Mouse (Mus musculus) layer of hippocampus, adult 2 months (tissue): ENCODE measurements at regions not wholly inside any gene's neighbourhood (a gene's known extent, or its start where the extent isn't known, plus 50 kb on each side); places are given as distances from the start of the nearest gene placed in this dataset.

ENCODE experiments used
- DNase-seq, 2 experiments: peaks; one replicate each; pipeline ENCODE4 v3.0.0; 2022; ENCODE audit warnings: low spot score in 2 of 2
- H3K27ac ChIP-seq: fragments of 200-600 bp; 2 replicates; pipeline ENCODE4 v1.8.1; 2022
- H3K4me3 ChIP-seq: fragments of 200-600 bp; 2 replicates; pipeline ENCODE4 v1.8.1; 2022; ENCODE audit warnings: mild to moderate bottlenecking
- CTCF ChIP-seq: fragments of 200-600 bp; conservative IDR thresholded peaks from 2 replicates; pipeline ENCODE4 v1.8.1; 2022; ENCODE audit warnings: antibody characterized with exemption, mild to moderate bottlenecking, moderate library complexity

DNA sequence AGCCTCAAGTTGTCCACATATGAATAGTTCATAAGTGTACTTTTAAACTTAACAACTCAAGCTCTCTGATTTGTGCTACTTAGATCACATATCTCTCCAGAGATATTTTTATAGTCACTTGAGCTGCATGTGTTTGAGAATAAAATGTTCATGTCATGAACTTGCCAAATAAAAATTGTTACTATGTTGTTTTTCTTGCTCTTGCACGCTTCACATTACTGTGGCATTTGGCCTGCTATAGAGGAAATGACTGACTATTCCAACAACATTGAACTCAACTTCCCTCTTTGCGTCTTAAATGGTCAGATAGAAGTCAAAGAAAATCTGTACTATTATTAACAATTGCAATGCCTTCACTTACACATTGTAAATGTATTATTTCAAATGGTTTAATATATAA is 582.1 kb upstream of the Stxbp6 start:
- no peak for DNase-seq
- Histone ChIP-seq H3K27ac (no peak overlapping the region), H3K4me3 (no peak overlapping the region)
- no peak for TF ChIP-seq CTCF

DNA sequence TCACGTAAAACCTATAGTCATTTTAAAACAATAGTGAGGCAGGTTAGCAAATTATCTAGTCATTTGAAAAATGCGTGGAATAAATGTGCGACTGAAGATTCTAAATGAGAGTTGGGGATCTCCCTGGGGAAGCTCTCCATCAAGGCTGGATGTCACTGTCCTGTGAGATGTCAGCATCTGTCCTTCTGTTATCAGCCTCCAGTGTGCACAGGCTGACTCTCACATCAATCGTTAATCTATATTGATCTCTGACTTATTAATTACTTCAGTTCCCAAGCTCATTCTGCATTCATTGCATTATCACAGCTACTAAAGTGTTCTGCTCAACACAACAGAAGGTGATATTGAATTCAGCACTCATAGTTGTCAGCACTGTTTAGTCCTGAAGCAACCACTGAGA is 574.1 kb upstream of the Stxbp6 start:
- DNase-seq = no peak
- TF ChIP-seq CTCF = no peak
- no peak overlapping the region for H3K4me3 ChIP-seq

DNA sequence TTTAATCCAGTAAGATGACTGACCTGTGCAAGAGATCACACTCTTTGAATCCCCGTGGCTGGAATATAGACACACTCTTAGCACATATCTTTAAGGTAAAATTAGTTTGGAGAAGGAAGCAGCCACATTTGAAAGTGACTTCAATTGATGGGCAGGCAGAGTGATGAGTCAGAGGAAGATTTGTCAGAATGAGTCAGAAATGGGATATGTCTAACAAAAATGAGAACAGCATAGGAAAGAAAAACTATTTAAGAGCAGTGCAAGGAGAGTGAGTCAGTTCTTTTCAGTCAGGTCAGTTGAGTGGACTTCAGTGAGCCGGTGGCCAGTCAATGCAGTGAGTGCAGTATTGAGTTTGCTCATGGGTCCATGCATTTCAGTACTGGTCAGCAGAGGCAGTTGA is 569.7 kb upstream of the Stxbp6 start:
- no peak overlapping the region for H3K4me3 ChIP-seq

More for the DNA sequence above, 574.1 kb upstream of the Stxbp6 start:
- H3K27ac ChIP-seq = no peak overlapping the region

DNA sequence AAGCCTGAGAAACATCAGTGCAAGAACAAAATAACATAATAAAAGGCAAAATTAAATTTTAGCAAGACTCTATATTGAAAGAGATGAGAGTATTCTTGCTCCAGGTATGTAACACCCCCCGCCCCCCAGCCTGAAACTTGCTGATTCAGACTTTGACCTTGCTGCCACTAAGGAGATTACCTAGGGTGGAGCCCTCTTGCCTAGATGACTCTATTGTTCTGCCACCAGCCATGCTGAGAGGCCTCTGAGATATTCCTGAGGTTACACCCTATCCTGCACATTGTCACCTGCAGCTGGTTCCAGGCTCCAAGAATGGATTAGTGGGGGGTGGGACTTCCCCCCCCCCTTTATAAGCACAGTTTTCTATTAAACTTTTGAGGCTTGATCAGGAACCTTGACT is 548.3 kb upstream of the Stxbp6 start:
- H3K4me3 ChIP-seq = no peak overlapping the region
- TF ChIP-seq CTCF = no peak
- H3K27ac ChIP-seq = no peak overlapping the region
- DNase-seq = no peak

More for the DNA sequence above, 569.7 kb upstream of the Stxbp6 start:
- TF ChIP-seq CTCF = no peak
- H3K27ac ChIP-seq = no peak overlapping the region
- no peak for DNase-seq

DNA sequence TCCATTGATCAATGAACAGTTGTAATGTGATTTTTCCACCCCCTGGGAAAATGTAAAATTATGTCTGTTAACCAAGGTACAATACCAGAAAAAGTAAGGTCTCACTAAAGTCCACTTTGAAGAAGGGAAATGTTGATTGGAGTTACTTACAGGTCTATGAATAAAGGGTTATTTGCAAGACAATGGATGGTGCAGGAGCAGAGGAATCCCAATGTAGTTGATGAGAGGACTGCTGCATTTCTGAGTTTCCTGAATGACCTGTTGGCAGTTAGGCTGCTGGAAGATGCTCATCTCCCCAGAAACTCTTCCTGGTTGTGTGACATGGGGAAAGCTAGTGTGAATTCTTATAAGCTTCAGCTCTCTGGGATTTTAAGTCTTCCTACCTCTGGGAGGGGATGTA is 545.5 kb upstream of the Stxbp6 start:
- no peak for DNase-seq
- TF ChIP-seq CTCF = no peak

DNA sequence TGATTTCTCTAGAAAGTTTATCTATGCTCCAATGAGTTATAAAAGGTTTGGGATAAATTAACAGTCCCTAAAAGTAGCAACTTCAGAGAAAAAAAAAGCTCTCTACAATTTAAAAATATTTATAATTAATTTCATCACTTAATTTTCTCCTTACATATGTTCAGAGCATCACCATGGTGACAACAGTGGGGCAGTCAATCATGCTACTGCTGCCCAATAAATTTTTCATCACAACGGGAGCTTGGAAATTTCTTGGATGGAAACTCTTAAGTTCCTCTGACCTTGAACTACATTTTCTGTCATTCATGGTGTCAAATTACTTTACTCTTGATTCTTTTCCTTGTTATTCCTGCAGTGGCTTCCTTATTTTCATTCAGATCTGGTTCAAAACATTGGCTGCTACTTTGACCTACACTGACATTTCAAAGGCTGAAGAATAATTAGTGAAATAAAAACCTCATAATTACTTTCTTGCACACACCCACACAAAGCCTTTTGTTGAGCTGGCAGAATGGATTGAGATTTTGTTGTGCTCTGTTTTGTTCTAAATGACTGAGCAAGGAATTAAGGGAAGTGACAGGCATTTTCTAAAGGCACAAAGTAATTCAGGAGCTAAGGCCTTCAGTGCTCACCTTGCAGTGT is 540.1 kb upstream of the Stxbp6 start:
- no peak overlapping the region for H3K27ac ChIP-seq
- no peak for TF ChIP-seq CTCF
- no peak overlapping the region for H3K4me3 ChIP-seq
- DNase-seq = no peak

More for the DNA sequence above, 545.5 kb upstream of the Stxbp6 start:
- no peak overlapping the region for H3K4me3 ChIP-seq
- H3K27ac ChIP-seq = no peak overlapping the region

DNA sequence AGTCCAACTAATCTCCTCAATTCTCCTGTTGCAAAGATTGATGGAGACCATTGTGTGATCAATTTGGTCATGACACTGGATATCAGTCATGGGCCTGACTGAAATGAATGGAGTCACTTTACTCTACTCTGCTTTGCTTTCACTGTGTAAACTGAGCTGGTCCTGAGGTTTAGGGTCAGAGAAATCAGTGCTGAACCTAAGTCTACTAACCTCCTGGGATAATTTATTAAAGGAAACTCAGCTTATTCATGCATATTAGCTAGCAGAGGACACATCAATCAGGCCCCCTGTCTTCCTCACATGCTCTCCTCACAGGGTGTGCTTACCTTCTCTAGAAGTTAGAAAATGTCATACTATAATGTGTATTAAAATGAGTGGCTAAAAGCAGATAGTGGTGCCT is 539.6 kb upstream of the Stxbp6 start:
- Histone ChIP-seq H3K4me3 (no peak overlapping the region), H3K27ac (no peak overlapping the region)
- TF ChIP-seq CTCF = no peak
- DNase-seq = no peak

DNA sequence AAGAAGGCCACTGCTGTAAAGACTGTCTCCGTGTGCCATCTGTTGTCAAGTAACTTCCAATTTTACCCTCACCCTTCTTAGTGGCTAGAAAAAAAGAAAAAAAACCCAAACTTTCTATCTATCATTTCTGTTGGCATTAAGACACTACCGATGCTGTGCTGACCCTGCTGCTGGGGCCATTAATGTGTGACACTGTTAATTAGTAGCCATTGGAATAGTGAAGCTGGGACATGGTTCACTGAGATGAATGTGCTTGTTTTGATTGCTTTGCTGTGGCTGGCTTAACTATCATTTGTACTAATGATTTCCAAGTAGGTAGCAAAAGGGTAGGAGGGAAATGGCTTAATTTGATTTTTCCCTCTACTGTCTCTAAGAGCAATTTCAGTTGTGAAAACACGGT is 524.9 kb upstream of the Stxbp6 start:
- no peak overlapping the region for H3K27ac ChIP-seq
- no peak overlapping the region for H3K4me3 ChIP-seq
- no peak for TF ChIP-seq CTCF
- no peak for DNase-seq

DNA sequence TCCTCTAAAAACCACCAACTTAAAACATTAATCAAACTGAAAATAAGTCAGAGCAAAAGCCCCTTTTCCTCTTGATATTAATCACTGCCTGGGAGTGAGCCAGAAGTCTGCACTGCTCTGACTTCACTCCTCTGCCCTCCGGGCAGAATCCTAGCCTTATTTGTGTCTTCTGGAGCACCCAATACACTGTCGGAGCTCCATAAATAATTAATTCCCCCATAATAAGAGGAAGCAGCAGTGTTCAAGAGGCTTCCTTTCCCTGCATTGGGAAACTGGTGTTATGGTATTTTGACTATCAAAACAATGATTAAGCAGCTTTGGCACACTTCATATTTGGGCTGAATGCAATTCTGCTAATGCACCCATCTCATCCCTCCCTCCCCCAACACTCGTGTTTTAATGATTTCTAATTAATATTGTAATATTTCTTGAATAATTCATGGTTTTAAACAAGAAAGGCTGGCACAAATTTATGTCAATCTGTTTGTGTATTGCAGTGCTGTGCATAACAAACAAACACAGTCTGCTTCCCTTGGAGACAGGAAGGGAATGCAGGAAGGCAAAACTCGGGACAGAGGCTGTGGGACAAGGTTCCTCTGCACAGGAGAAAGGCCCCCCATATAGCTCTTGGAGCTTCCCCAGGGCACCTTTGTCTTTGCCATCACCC is 523.5 kb upstream of the Stxbp6 start:
- no peak for TF ChIP-seq CTCF
- H3K4me3 ChIP-seq = no peak overlapping the region
- DNase-seq = no peak
- no peak overlapping the region for H3K27ac ChIP-seq

DNA sequence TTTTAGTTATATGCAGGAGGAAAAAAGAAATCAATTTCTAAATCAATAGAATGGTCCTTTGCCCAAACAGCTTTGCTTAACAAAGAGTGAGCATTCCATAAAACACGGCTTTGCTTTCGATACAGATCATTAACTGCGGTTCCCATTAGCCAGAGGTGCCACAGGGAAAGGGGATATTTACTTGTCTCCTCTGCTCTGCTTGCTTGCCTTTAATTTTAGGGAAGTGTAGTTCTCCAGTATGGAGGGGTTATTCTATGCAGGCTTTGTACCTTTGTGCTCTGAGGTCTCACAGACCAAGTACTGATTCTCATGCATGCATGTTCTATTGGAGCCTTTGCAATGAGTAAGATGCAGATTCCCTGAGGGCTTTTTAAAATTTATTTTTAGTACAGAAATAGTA is 520.2 kb upstream of the Stxbp6 start:
- TF ChIP-seq CTCF = no peak
- H3K27ac ChIP-seq = no peak overlapping the region
- H3K4me3 ChIP-seq = no peak overlapping the region
- no peak for DNase-seq

DNA sequence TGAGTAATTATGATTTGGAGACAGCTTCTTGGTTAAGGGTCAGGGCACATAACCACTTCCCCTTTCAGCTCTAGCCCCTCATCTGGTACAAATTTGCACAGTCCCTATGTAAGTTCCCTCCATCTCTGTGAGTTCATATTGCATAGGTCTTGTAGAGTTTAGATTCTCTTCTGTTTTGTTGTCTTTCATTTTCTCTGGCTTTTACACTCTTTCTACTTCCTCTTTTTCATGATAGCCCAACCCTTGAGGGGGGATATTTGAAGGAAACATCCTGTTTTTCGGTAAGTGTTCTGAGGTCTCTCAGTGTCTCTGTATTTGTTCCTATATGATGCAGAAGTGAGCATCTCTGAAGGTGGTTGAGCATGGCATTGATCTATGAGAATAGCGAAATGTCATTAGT is 515.7 kb upstream of the Stxbp6 start:
- Histone ChIP-seq H3K4me3 (no peak overlapping the region), H3K27ac (no peak overlapping the region)
- DNase-seq = no peak
- no peak for TF ChIP-seq CTCF

DNA sequence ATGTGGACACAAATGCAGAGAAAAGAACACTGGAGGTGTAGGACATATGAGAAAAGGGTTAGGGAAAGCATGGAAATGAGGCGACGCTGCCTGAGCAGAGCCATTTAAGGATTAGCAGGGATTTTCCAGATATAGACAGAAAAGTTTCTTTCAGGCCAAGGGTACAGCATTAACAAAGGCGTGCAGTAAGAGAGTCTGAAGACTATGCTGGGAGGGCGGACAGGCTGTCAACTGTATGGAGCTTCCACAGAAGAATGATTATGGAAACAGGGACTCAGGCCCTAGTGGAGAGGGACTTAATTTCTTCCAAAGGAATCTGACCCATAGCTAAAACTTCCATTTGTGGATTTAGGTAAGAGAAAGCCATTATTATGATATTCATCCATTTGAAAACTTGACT is 511.3 kb upstream of the Stxbp6 start:
- DNase-seq = no peak
- Histone ChIP-seq H3K4me3 (no peak overlapping the region), H3K27ac (no peak overlapping the region)
- no peak for TF ChIP-seq CTCF

DNA sequence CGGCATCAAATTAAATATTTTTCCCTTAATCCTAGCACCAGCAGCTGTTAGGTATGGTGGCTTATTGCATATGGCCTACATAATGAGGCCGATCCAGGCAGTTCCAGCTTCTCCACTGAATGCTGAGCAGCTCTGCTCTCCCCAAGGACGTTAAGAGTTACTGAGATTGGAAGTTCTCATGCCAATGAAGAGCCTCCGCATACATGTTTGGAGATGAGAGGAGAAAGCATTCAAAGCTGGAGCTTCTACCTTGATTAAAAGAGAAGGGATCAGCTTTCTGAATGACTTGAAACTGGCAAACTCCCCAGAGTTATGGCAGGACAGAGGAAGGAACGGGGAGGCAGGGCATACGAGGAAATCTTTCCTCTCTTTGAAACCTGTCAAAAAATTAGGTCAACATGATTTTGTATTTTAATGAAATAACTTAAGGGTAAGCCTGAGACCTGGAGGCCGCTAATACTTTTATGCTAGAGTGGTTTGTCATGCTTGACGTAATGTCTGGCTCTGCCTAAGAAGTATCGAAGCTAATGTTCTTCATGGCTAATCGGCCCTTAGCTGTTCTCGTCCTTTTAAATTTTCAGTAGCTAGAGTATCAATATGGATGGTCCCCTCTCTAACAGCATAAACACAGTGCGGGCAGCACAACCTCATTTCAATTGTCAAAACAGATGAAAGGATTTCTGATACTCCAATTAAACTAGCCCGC is 489.0 kb upstream of the Stxbp6 start:
- no peak for DNase-seq
- Histone ChIP-seq H3K4me3 (no peak overlapping the region), H3K27ac (no peak overlapping the region)
- no peak for TF ChIP-seq CTCF
